Mouse (Mus musculus) c-Kit-positive CD71-negative TER-119-negative erythroid progenitor cells, embryonic 14.5 days (primary cell): ENCODE measurements around the gene Pigk.

Experiments
- DNase-seq: peaks from one replicate; pipeline ENCODE4 v3.0.0-alpha.2; 2013; ENCODE audit warnings: low read depth

Gene Pigk

GRCm38 (mm10) chr3:152733011-152733410 is 19.1 kb downstream of the Pigk start:
- no peak for DNase-seq

GRCm38 (mm10) chr3:152733513-152733912 is 19.6 kb downstream of the Pigk start:
- DNase-seq: no peak

- DNase-seq: no peak
These were observed 20.2 kb downstream of the Pigk start for GRCm38 (mm10) chr3:152734100-152734499.

GRCm38 (mm10) chr3:152735601-152736250 is 21.8 kb downstream of the Pigk start:
- no peak for DNase-seq

GRCm38 (mm10) chr3:152744301-152744700 is 30.4 kb downstream of the Pigk start:
- no peak for DNase-seq

- DNase-seq: no peak
These were observed 31.7 kb downstream of the Pigk start for GRCm38 (mm10) chr3:152745611-152746010.

GRCm38 (mm10) chr3:152749461-152749871 is 35.6 kb downstream of the Pigk start:
- no peak for DNase-seq

- no peak for DNase-seq
These were observed 36.0 kb downstream of the Pigk start for GRCm38 (mm10) chr3:152749881-152750280.

GRCm38 (mm10) chr3:152752911-152753310 is 39.0 kb downstream of the Pigk start:
- no peak for DNase-seq

GRCm38 (mm10) chr3:152753345-152753744 is 39.4 kb downstream of the Pigk start:
- DNase-seq: no peak

GRCm38 (mm10) chr3:152753920-152754764 is 40.2 kb downstream of the Pigk start:
- no peak for DNase-seq

- DNase-seq: no peak
These were observed 41.6 kb downstream of the Pigk start for GRCm38 (mm10) chr3:152755515-152755914.

GRCm38 (mm10) chr3:152756896-152757295 is 43.0 kb downstream of the Pigk start:
- DNase-seq: no peak

GRCm38 (mm10) chr3:152757464-152758393 is 43.8 kb downstream of the Pigk start:
- DNase-seq: no peak

- DNase-seq: no peak
These were observed 44.7 kb downstream of the Pigk start for GRCm38 (mm10) chr3:152758500-152759032.

- DNase-seq: peak; percentile 43
These were observed 47.2 kb downstream of the Pigk start for GRCm38 (mm10) chr3:152761116-152761515.

- no peak for DNase-seq
These were observed 47.8 kb downstream of the Pigk start for GRCm38 (mm10) chr3:152761661-152762060.

- no peak for DNase-seq
These were observed 48.4 kb downstream of the Pigk start for GRCm38 (mm10) chr3:152762302-152762701.

GRCm38 (mm10) chr3:152763139-152763882 is 49.4 kb downstream of the Pigk start:
- DNase-seq: no peak

- DNase-seq: no peak
These were observed 50.8 kb downstream of the Pigk start for GRCm38 (mm10) chr3:152764516-152765312.
